Mouse (Mus musculus) heart, postnatal 36 days (tissue): ENCODE data around the gene Tubgcp3. TPM values are rescaled to one million over a fixed set of nuclear protein-coding genes. Genes with fewer than 3 reads are reported as not detected.
"Not testable (repeated sequence)": the region's sequence is repeated elsewhere in the genome, so short reads cannot be mapped to it uniquely, and the experiment has no call there.

Experiments used
- DNase-seq, 2 experiments: peaks; one replicate each; pipeline ENCODE4 v3.0.0; 2021 to 2022
- intact Hi-C: fragments of 180-260 bp; cut with DNase I; formaldehyde crosslinking; loops from one replicate; pipeline ENCODE4 v1.15.1; 2025
- total RNA-seq, 2 experiments: library from RNA; stranded (reverse); gene quantifications; 2 replicates each; pipeline ENCODE4 v1.2.3; 2021

Gene Tubgcp3
- 10 to 100 TPM; 12.4 to 14.0 TPM for total RNA-seq

- intact Hi-C loops = loop anchor here (5.0 kb wide), 2 partner anchors 85 to 435 kb away; partner anchors contain the start of genes Atp11a, Cul4a and Pcid2
Measured at GRCm38 (mm10) chr8:12672056-12672881, at the start of gene Tubgcp3. Gene Tubgcp3, minus strand, starts transcription at chr8:12672248.

GRCm38 (mm10) chr8:12719091-12719490, 47.0 kb upstream of the Tubgcp3 start:
- DNase-seq = no peak
- intact Hi-C loops = no loop called here

More at GRCm38 (mm10) chr8:12672056-12672881, at the start of gene Tubgcp3:
- peak; percentile 92 to 93 for DNase-seq

- DNase-seq = no peak
- intact Hi-C loops = no loop called here
Measured at GRCm38 (mm10) chr8:12715861-12716585, 44.0 kb upstream of the Tubgcp3 start.

GRCm38 (mm10) chr8:12711623-12712022, 39.6 kb upstream of the Tubgcp3 start:
- intact Hi-C loops = no loop called here
- DNase-seq = no peak

- DNase-seq = no peak
- intact Hi-C loops = no loop called here
Measured at GRCm38 (mm10) chr8:12703597-12703996, 31.5 kb upstream of the Tubgcp3 start.

GRCm38 (mm10) chr8:12702290-12702689, 30.2 kb upstream of the Tubgcp3 start:
- intact Hi-C loops = no loop called here
- no peak for DNase-seq

- intact Hi-C loops = no loop called here
Measured at GRCm38 (mm10) chr8:12698660-12699277, 26.7 kb upstream of the Tubgcp3 start.

GRCm38 (mm10) chr8:12688851-12689250, 16.8 kb upstream of the Tubgcp3 start:
- intact Hi-C loops = no loop called here
- DNase-seq = no peak

More at GRCm38 (mm10) chr8:12698660-12699277, 26.7 kb upstream of the Tubgcp3 start:
- no peak for DNase-seq

GRCm38 (mm10) chr8:12677529-12677928, 5.5 kb upstream of the Tubgcp3 start:
- intact Hi-C loops = loop anchor here (1.0 to 5.0 kb wide), 3 partner anchors 115 to 720 kb away; no protein-coding TSS in a partner anchor
- peak; percentile 80 to 89 for DNase-seq

GRCm38 (mm10) chr8:12671473-12672055, 484 bp downstream of the Tubgcp3 start:
- intact Hi-C loops = loop anchor here (5.0 kb wide), 2 partner anchors 86 to 436 kb away; partner anchors contain the start of genes Atp11a, Cul4a and Pcid2
- DNase-seq = no peak

- intact Hi-C loops = loop anchor here (5.0 kb wide), 2 partner anchors 86 to 436 kb away; partner anchors contain the start of genes Atp11a, Cul4a and Pcid2
- no peak for DNase-seq
Measured at GRCm38 (mm10) chr8:12670965-12671364, 1.1 kb downstream of the Tubgcp3 start.

- DNase-seq = no peak
- intact Hi-C loops = no loop called here
Measured at GRCm38 (mm10) chr8:12668832-12669231, 3.2 kb downstream of the Tubgcp3 start.

- peak; percentile 13 to 31 for DNase-seq
- intact Hi-C loops = not testable (repeated sequence)
Measured at GRCm38 (mm10) chr8:12666530-12666929, 5.5 kb downstream of the Tubgcp3 start.

- intact Hi-C loops = no loop called here
- no peak for DNase-seq
Measured at GRCm38 (mm10) chr8:12663105-12663456, 9.0 kb downstream of the Tubgcp3 start.

GRCm38 (mm10) chr8:12662375-12663104, 9.5 kb downstream of the Tubgcp3 start:
- intact Hi-C loops = no loop called here
- DNase-seq = no peak

- intact Hi-C loops = no loop called here
- no peak for DNase-seq
Measured at GRCm38 (mm10) chr8:12657411-12657810, 14.6 kb downstream of the Tubgcp3 start.

GRCm38 (mm10) chr8:12651246-12651645, 20.8 kb downstream of the Tubgcp3 start:
- no peak for DNase-seq
- intact Hi-C loops = no loop called here

- intact Hi-C loops = no loop called here
- DNase-seq = no peak
Measured at GRCm38 (mm10) chr8:12650495-12650894, 21.6 kb downstream of the Tubgcp3 start.

- no peak for DNase-seq
- intact Hi-C loops = no loop called here
Measured at GRCm38 (mm10) chr8:12648951-12649350, 23.1 kb downstream of the Tubgcp3 start.

- intact Hi-C loops = no loop called here
- no peak for DNase-seq
Measured at GRCm38 (mm10) chr8:12646536-12646935, 25.5 kb downstream of the Tubgcp3 start.
